Mouse (Mus musculus) CH12.LX (cell line): ENCODE data around the gene Agfg1. TPM values are rescaled to one million over a fixed set of nuclear protein-coding genes. Genes with fewer than 3 reads are reported as not detected.

Experiments used
- DNase-seq: peaks from one replicate; pipeline ENCODE4 v3.0.0-alpha.2; 2013; ENCODE audit errors: extremely low read depth
- H3K27ac ChIP-seq: 2 replicates; pipeline ENCODE4 v1.5.1; 2012; ENCODE audit warnings: low read depth, mild to moderate bottlenecking, control low read depth, moderate library complexity; ENCODE audit not compliant: insufficient read depth
- H3K27me3 ChIP-seq: replicated peaks from 2 replicates; pipeline ENCODE3; 2012; ENCODE audit warnings: inconsistent platforms
- H3K36me3 ChIP-seq, 2 experiments: replicated peaks in 1 of 2; 2 replicates each; pipeline versions ENCODE3 to v1.6.1; 2012; ENCODE audit warnings: inconsistent platforms in 1 of 2, low read length in 1 of 2, mild to moderate bottlenecking in 1 of 2, mixed read lengths in 1 of 2, moderate library complexity in 1 of 2; ENCODE audit not compliant: control insufficient read depth in 1 of 2, insufficient read depth in 1 of 2
- H3K4me1 ChIP-seq, 2 experiments: 2 replicates each; pipeline ENCODE4 v1.6.1; 2012; ENCODE audit warnings: inconsistent platforms in 1 of 2, moderate library complexity in 1 of 2; ENCODE audit not compliant: insufficient read depth in 2 of 2, control insufficient read depth in 1 of 2
- H3K4me2 ChIP-seq: 2 replicates; pipeline ENCODE4 v1.6.1; 2012; ENCODE audit warnings: low read depth, mild to moderate bottlenecking, control low read depth; ENCODE audit not compliant: poor library complexity, insufficient read depth, severe bottlenecking
- H3K4me3 ChIP-seq, 3 experiments: fragments of 150-350 bp in 1 of 3; sonication (generic) in 1 of 3; replicated peaks in 1 of 3; 2 replicates each; pipeline versions ENCODE3 to v1.5.1; 2011 to 2012; ENCODE audit warnings: low read depth in 2 of 3, low read length in 2 of 3, mild to moderate bottlenecking in 2 of 3, moderate library complexity in 2 of 3, control low read depth in 1 of 3, improper control_type of control experiment in 1 of 3, inconsistent platforms in 1 of 3, mixed read lengths in 1 of 3; ENCODE audit not compliant: poor library complexity in 1 of 3
- H3K79me2 ChIP-seq: replicated peaks from 2 replicates; pipeline ENCODE4 v1.6.1; 2012; ENCODE audit warnings: mild to moderate bottlenecking, moderate library complexity; ENCODE audit not compliant: control insufficient read depth, poor library complexity, insufficient read depth, severe bottlenecking; ENCODE audit errors: extremely low read depth
- H3K9ac ChIP-seq: 2 replicates; pipeline ENCODE4 v1.6.1; 2012; ENCODE audit warnings: low read depth, mild to moderate bottlenecking, control low read depth, moderate library complexity; ENCODE audit not compliant: insufficient read depth
- H3K9me3 ChIP-seq: replicated peaks from 2 replicates; pipeline ENCODE3; 2012; ENCODE audit warnings: low read length, inconsistent platforms, mixed read lengths
- CHD1 ChIP-seq: IDR thresholded peaks from 2 replicates; pipeline ENCODE4 v1.6.1; 2012; ENCODE audit warnings: low read depth, low read length, improper control_type of control experiment, inconsistent platforms
- CHD2 ChIP-seq: IDR thresholded peaks from 2 replicates; pipeline ENCODE4 v1.6.1; 2011; ENCODE audit warnings: low read length, improper control_type of control experiment
- CTCF ChIP-seq, 2 experiments: IDR thresholded peaks in 1 of 2; conservative IDR thresholded peaks in 1 of 2; 2 replicates each; pipeline ENCODE4 v1.5.1; 2011 to 2012; ENCODE audit warnings: low read depth in 2 of 2, low read length in 2 of 2, improper control_type of control experiment in 1 of 2, inconsistent platforms in 1 of 2, mild to moderate bottlenecking in 1 of 2, moderate library complexity in 1 of 2
- E2F4 ChIP-seq: IDR thresholded peaks from 2 replicates; pipeline ENCODE4 v1.6.1; 2011; ENCODE audit warnings: low read depth, low read length, improper control_type of control experiment; ENCODE audit not compliant: insufficient replicate concordance
- ELF1 ChIP-seq: IDR thresholded peaks from 2 replicates; pipeline ENCODE4 v1.6.1; 2014; ENCODE audit warnings: low read depth, mild to moderate bottlenecking, inconsistent platforms, low read length, improper control_type of control experiment
- EP300 ChIP-seq: IDR thresholded peaks from 2 replicates; pipeline ENCODE4 v1.6.1; 2011; ENCODE audit warnings: low read length, improper control_type of control experiment
- ETS1 ChIP-seq: conservative IDR thresholded peaks from 2 replicates; pipeline ENCODE4 v1.6.1; 2012; ENCODE audit warnings: low read depth, mild to moderate bottlenecking, inconsistent platforms, low read length, improper control_type of control experiment, moderate library complexity
- GABPA ChIP-seq: IDR thresholded peaks from 2 replicates; pipeline ENCODE4 v1.6.1; 2012; ENCODE audit warnings: low read depth, low read length, improper control_type of control experiment, inconsistent platforms; ENCODE audit not compliant: insufficient replicate concordance
- IRF4 ChIP-seq: IDR thresholded peaks from 2 replicates; pipeline ENCODE4 v1.6.1; 2014; ENCODE audit warnings: low read depth, mild to moderate bottlenecking, inconsistent platforms, low read length, improper control_type of control experiment
- JUND ChIP-seq: conservative IDR thresholded peaks from 2 replicates; pipeline ENCODE4 v1.6.1; 2011; ENCODE audit warnings: low read depth, low read length, improper control_type of control experiment
- MAFK ChIP-seq: IDR thresholded peaks from 2 replicates; pipeline ENCODE4 v1.6.1; 2011; ENCODE audit warnings: low read length, improper control_type of control experiment; ENCODE audit not compliant: insufficient replicate concordance
- MAZ ChIP-seq: IDR thresholded peaks from 2 replicates; pipeline ENCODE4 v1.6.1; 2012; ENCODE audit warnings: low read depth, mild to moderate bottlenecking, inconsistent platforms, low read length, improper control_type of control experiment, moderate library complexity
- MEF2A ChIP-seq: IDR thresholded peaks from 2 replicates; pipeline ENCODE4 v1.6.1; 2014; ENCODE audit warnings: low read depth, mild to moderate bottlenecking, inconsistent platforms, low read length, improper control_type of control experiment, borderline replicate concordance
- MXI1 ChIP-seq: IDR thresholded peaks from 2 replicates; pipeline ENCODE4 v1.6.1; 2011; ENCODE audit warnings: mild to moderate bottlenecking, low read depth, low read length, improper control_type of control experiment
- MYC ChIP-seq: IDR thresholded peaks from 2 replicates; pipeline ENCODE4 v1.6.1; 2011; ENCODE audit warnings: low read depth, mild to moderate bottlenecking, improper control_type of control experiment, low read length
- NELFE ChIP-seq: IDR thresholded peaks from 2 replicates; pipeline ENCODE4 v1.6.1; 2011; ENCODE audit warnings: low read depth, low read length, improper control_type of control experiment
- NRF1 ChIP-seq: IDR thresholded peaks from 2 replicates; pipeline ENCODE4 v1.6.1; 2014; ENCODE audit warnings: low read depth, mild to moderate bottlenecking, inconsistent platforms, low read length, improper control_type of control experiment, moderate library complexity
- PAX5 ChIP-seq: IDR thresholded peaks from 2 replicates; pipeline ENCODE4 v1.6.1; 2012; ENCODE audit warnings: low read length, inconsistent platforms, mixed read lengths
- POLR2A ChIP-seq: IDR thresholded peaks from 2 replicates; pipeline ENCODE4 v1.6.1; 2011; ENCODE audit warnings: low read depth, mild to moderate bottlenecking, improper control_type of control experiment, low read length
- POLR2AphosphoS2 ChIP-seq: IDR thresholded peaks from 2 replicates; pipeline ENCODE4 v1.6.1; 2011; ENCODE audit warnings: low read depth, low read length, improper control_type of control experiment
- RCOR1 ChIP-seq: conservative IDR thresholded peaks from 2 replicates; pipeline ENCODE4 v1.6.1; 2012; ENCODE audit warnings: low read depth, mild to moderate bottlenecking, inconsistent platforms, low read length, improper control_type of control experiment
- SIN3A ChIP-seq: IDR thresholded peaks from 2 replicates; pipeline ENCODE4 v1.6.1; 2012; ENCODE audit warnings: low read length, improper control_type of control experiment, inconsistent platforms
- SMC3 ChIP-seq: IDR thresholded peaks from 2 replicates; pipeline ENCODE4 v1.6.1; 2011; ENCODE audit warnings: low read depth, low read length, improper control_type of control experiment
- TBP ChIP-seq: conservative IDR thresholded peaks from 2 replicates; pipeline ENCODE4 v1.6.1; 2011; ENCODE audit warnings: low read depth, low read length, improper control_type of control experiment
- TCF12 ChIP-seq: IDR thresholded peaks from 2 replicates; pipeline ENCODE4 v1.6.1; 2014; ENCODE audit warnings: low read depth, mild to moderate bottlenecking, inconsistent platforms, low read length, improper control_type of control experiment
- UBTF ChIP-seq: IDR thresholded peaks from 2 replicates; pipeline ENCODE4 v1.6.1; 2012; ENCODE audit warnings: low read depth, mild to moderate bottlenecking, inconsistent platforms, low read length, improper control_type of control experiment, moderate library complexity
- USF1 ChIP-seq: IDR thresholded peaks from 2 replicates; pipeline ENCODE4 v1.6.1; 2014; ENCODE audit warnings: low read depth, mild to moderate bottlenecking, inconsistent platforms, low read length, improper control_type of control experiment
- USF2 ChIP-seq: conservative IDR thresholded peaks from 2 replicates; pipeline ENCODE4 v1.6.1; 2011; ENCODE audit warnings: low read depth, low read length, improper control_type of control experiment
- ZC3H11A ChIP-seq: IDR thresholded peaks from 2 replicates; pipeline ENCODE4 v1.6.1; 2012; ENCODE audit warnings: low read depth, mild to moderate bottlenecking, inconsistent platforms, low read length, improper control_type of control experiment
- ZKSCAN1 ChIP-seq: IDR thresholded peaks from 2 replicates; pipeline ENCODE4 v1.6.1; 2012; ENCODE audit warnings: low read depth, inconsistent platforms, low read length, improper control_type of control experiment, borderline replicate concordance
- ZMIZ1 ChIP-seq: IDR thresholded peaks from 2 replicates; pipeline ENCODE4 v1.6.1; 2012; ENCODE audit warnings: low read depth, mild to moderate bottlenecking, inconsistent platforms, low read length, improper control_type of control experiment
- ZNF384 ChIP-seq: IDR thresholded peaks from 2 replicates; pipeline ENCODE4 v1.6.1; 2012; ENCODE audit warnings: low read depth, low read length, improper control_type of control experiment, inconsistent platforms
- dilution Hi-C: fragments of 300-500 bp; cut with MboI; formaldehyde crosslinking; loops from 2 replicates; pipeline ENCODE4 v1.14.3; 2020; ENCODE audit warnings: low sequenced_read_pairs; ENCODE audit not compliant: extremely low pct_unique_long_range_greater_than_20kb, extremely low pct_ligation_motif_present
- in situ Hi-C: fragments of 300-500 bp; cut with MboI; formaldehyde crosslinking; loops from 3 replicates; pipeline ENCODE4 v1.14.3; 2019; ENCODE audit warnings: low sequenced_read_pairs, low pct_ligation_motif_present, low pct_unique_long_range_greater_than_20kb, mixed read lengths
- polyA plus RNA-seq: library from polyadenylated mRNA; unstranded; fragments of >175 nt; gene quantifications from 2 replicates; pipeline ENCODE4 v1.2.1, GENCODE M21; 2012; ENCODE audit warnings: low read depth; ENCODE audit not compliant: insufficient read length
- total RNA-seq, 2 experiments: library from RNA; depleted of rRNA; stranded (reverse); fragments of 300-350 nt in 1 of 2; fragments of >200 nt in 1 of 2; gene quantifications; 2 replicates each; pipeline ENCODE4 v1.2.3; 2012 to 2014

Agfg1 gene
- total and polyA plus RNA-seq, 3 experiments, result 59.0 to 127 (median 106) TPM

GRCm38 (mm10) chr1:82830771-82831170 is 8.5 kb upstream of the Agfg1 start:
- H3K27me3 ChIP-seq, result no peaks in the 10 kb centered on the region

GRCm38 (mm10) chr1:82831547-82832240 is 7.6 kb upstream of the Agfg1 start:
- Histone ChIP-seq H3K9me3 (peaks cover 3% of the 10 kb centered on the region), H3K36me3 (no peaks in the 10 kb centered on the region), H3K79me2 (no peaks in the 10 kb centered on the region), H3K27me3 (no peaks in the 10 kb centered on the region), H3K9ac (peak overlapping the region; percentile 53), H3K27ac (peak overlapping the region; percentile 98), H3K4me3 (peak overlapping the region in 2 of 3 experiments; percentile 7 to 27), H3K4me1 (peaks cover 24 to 73% of the 10 kb centered on the region in 2 experiments), H3K4me2 (peak overlapping the region; percentile 72)
- in situ Hi-C loops, result no loop called here
- dilution Hi-C loops, result no loop called here
- peak; percentile 88 for DNase-seq
- no peak for TF ChIP-seq NELFE
- TF ChIP-seq ZNF384, result peak; percentile 98
- no peak for TF ChIP-seq CHD1
- peak; percentile 49 for TF ChIP-seq TCF12
- no peak for TF ChIP-seq JUND
- TF ChIP-seq USF1, result peak; percentile 69
- peak; percentile 77 for TF ChIP-seq ETS1
- TF ChIP-seq MAZ, result no peak; the same call in 1 of the 2 replicates
- peak; percentile 59; the same call in 1 of the 2 replicates for TF ChIP-seq UBTF
- TF ChIP-seq MXI1, result peak; percentile 53; the same call in 1 of the 2 replicates
- TF ChIP-seq RCOR1, result no peak
- TF ChIP-seq ELF1, result peak; percentile 17
- peak; percentile 68; the same call in 1 of the 2 replicates for TF ChIP-seq IRF4
- peak; percentile 66; the same call in 1 of the 2 replicates for TF ChIP-seq MYC
- TF ChIP-seq E2F4, result no peak; the same call in 1 of the 2 replicates
- no peak for TF ChIP-seq ZC3H11A
- no peak for TF ChIP-seq PAX5
- peak; percentile 46; the same call in 1 of the 2 replicates for TF ChIP-seq POLR2A
- no peak for TF ChIP-seq ZMIZ1
- TF ChIP-seq CHD2, result no peak
- no peak for TF ChIP-seq NRF1
- TF ChIP-seq POLR2AphosphoS2, result no peak
- no peak for TF ChIP-seq MAFK
- TF ChIP-seq SMC3, result no peak; the same call in 1 of the 2 replicates

More at GRCm38 (mm10) chr1:82830771-82831170, 8.5 kb upstream of the Agfg1 start:
- Histone ChIP-seq H3K79me2 (no peaks in the 10 kb centered on the region), H3K9ac (peak overlapping the region; percentile 5; the same call in 1 of the 2 replicates), H3K4me2 (no peak overlapping the region; the same call in 1 of the 2 replicates)
- no peak for DNase-seq
- TF ChIP-seq NRF1, result no peak
- no peak for TF ChIP-seq USF2
- no peak for TF ChIP-seq EP300
- no peak for TF ChIP-seq JUND
- TF ChIP-seq POLR2AphosphoS2, result no peak
- TF ChIP-seq PAX5, result no peak
- TF ChIP-seq GABPA, result no peak
- TF ChIP-seq SMC3, result no peak
- TF ChIP-seq MYC, result no peak
- TF ChIP-seq MAFK, result no peak
- TF ChIP-seq CTCF (conservative IDR thresholded peaks at IDR 0.05 in 1 of 2, IDR thresholded peaks at IDR 0.05 in 1 of 2; ENCODE audit: low read depth in 2 of 2, low read length in 2 of 2), result no peak
- no peak for TF ChIP-seq ZKSCAN1
- TF ChIP-seq TBP, result no peak
- no peak for TF ChIP-seq SIN3A
- no peak for TF ChIP-seq ELF1
- no peak for TF ChIP-seq USF1
- no peak for TF ChIP-seq ZNF384
- no peak for TF ChIP-seq POLR2A
- no peak for TF ChIP-seq ZC3H11A
- no peak for TF ChIP-seq MEF2A
- TF ChIP-seq, all 38 proteins: peak for 0
- Histone ChIP-seq H3K4me1 (peaks cover 24 to 64% of the 10 kb centered on the region in 2 experiments), H3K4me3 (no peak overlapping the region), H3K36me3 (no peaks in the 10 kb centered on the region), H3K9me3 (peaks cover 3% of the 10 kb centered on the region), H3K27ac (peak overlapping the region; percentile 88; the same call in 1 of the 2 replicates)
- in situ Hi-C loops (no loop called here), dilution Hi-C loops (no loop called here)
